Mouse (Mus musculus) kidney, postnatal 10 days (tissue): Measurements from ENCODE around the gene Tmem196.

Experiments used
- DNase-seq: peaks from one replicate; pipeline ENCODE4 v3.0.0; 2021; ENCODE audit warnings: mixed read lengths

Gene Tmem196

GRCm38 (mm10) chr12:119945589-119946310 is at the start of gene Tmem196:
Gene Tmem196, plus strand, starts transcription at chr12:119945822.
- peak; percentile 5 for DNase-seq

GRCm38 (mm10) chr12:119946311-119946692 is 680 bp downstream of the Tmem196 start:
- peak; percentile 4 for DNase-seq

- DNase-seq: no peak
Measured at GRCm38 (mm10) chr12:119957041-119957440, 11.4 kb downstream of the Tmem196 start.

GRCm38 (mm10) chr12:119960730-119961129 is 15.1 kb downstream of the Tmem196 start:
- peak; percentile 25 for DNase-seq

- DNase-seq: no peak
Measured at GRCm38 (mm10) chr12:119965373-119965772, 19.8 kb downstream of the Tmem196 start.

GRCm38 (mm10) chr12:119970068-119970467 is 24.4 kb downstream of the Tmem196 start:
- DNase-seq: no peak

- peak; percentile 54 for DNase-seq
Measured at GRCm38 (mm10) chr12:119981731-119982130, 36.1 kb downstream of the Tmem196 start.

- no peak for DNase-seq
Measured at GRCm38 (mm10) chr12:119998267-119998666, 52.6 kb downstream of the Tmem196 start.

- DNase-seq: no peak
Measured at GRCm38 (mm10) chr12:120004280-120004679, 58.7 kb downstream of the Tmem196 start.

GRCm38 (mm10) chr12:120014768-120015167 is 69.1 kb downstream of the Tmem196 start:
- no peak for DNase-seq

- DNase-seq: no peak
Measured at GRCm38 (mm10) chr12:120015201-120015600, 69.6 kb downstream of the Tmem196 start.

- peak; percentile 19 for DNase-seq
Measured at GRCm38 (mm10) chr12:120028089-120028959, 82.7 kb downstream of the Tmem196 start.
